Mouse (Mus musculus): ENCODE measurements around the gene Cenpp. TPM values are rescaled to one million over a fixed set of nuclear protein-coding genes. Genes with fewer than 3 reads are reported as not detected.

The Cenpp gene
- polyA plus RNA-seq (2012; fragmentation: generic; extraction: Trizol): 10 to 100 TPM in 1 of 2 experiments, 1 to 10 TPM in 1; 1.3 to 12.9 TPM

GRCm38 (mm10) chr13:49652481-49653179, at the start of gene Cenpp, which contains the start of gene Nol8:
TSS of gene Cenpp (minus strand) at chr13:49652785.
TSS of gene Nol8 (plus strand) at chr13:49653078.

GRCm38 (mm10) chr13:49681351-49682232, 29.0 kb upstream of the Cenpp start, which contains the start of gene Iars:
TSS of gene Iars (plus strand) at chr13:49682100.

GRCm38 (mm10) chr13:49607714-49608113, 44.9 kb downstream of the Cenpp start, which contains the start of gene Ogn:
TSS of gene Ogn (plus strand) at chr13:49608046.

GRCm38 (mm10) chr13:49581541-49582530, 70.7 kb downstream of the Cenpp start, which contains the start of gene Omd:
TSS of gene Omd (plus strand) at chr13:49582462.

GRCm38 (mm10) chr13:49544279-49544678, 108.3 kb downstream of the Cenpp start, which contains the start of gene Aspn:
TSS of gene Aspn (plus strand) at chr13:49544443.

GRCm38 (mm10) chr13:49504510-49504909, 148.1 kb downstream of the Cenpp start, which contains the start of gene Ecm2:
TSS of gene Ecm2 (plus strand) at chr13:49504810.

DNA sequence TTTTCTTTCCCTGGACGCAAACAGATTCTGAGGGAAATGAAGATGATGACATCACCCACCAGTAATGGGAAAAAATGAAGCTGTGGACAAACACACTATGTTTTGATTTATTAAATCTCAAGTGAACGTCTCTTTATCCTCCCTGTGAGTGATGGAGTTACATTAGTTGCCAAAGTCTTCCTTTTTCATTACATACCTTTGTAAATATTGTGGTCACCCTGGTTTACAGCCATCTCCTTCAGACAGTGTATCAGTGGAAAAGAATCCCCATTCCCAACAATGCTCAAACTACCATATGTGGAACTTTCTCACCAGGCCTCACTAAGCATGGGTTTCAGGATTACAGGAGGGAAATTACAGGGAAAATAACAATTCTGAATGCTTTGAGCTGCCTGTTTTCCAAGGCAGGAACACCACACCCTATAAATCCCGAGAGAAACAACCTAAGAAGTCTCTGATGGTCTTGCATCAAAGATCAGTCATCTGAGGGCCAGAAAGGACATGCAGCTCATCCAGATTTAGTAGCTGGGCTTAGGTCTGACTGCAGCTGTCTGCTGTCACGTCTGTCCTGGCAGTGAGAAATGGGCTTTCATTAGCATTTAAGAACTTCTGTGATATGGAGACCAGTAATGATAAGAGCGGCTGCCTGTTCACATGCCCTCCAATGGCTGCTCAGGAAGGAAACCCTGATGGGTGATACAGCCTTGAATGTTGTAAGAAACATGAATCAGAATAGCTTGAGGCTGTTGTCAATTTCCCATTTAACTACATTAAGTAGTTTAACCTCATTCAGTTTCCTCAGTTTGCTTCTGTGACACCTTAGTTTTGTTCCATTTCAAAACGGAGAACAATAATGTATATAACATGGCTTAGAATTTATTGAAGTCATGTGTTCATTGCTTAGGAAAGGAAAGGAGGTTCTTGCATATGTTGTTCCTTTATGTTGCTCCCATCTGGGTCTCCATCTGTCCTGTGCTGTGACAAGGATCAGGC, 159.9 kb downstream of the Cenpp start, which contains the start of gene Tes3-ps:
Tes3-ps (plus strand) TSS at position 943 of the 993 bp plus-strand sequence.

GRCm38 (mm10) chr13:49420754-49421605, 231.6 kb downstream of the Cenpp start, which contains the start of gene Ippk:
TSS of gene Ippk (plus strand) at chr13:49421249.

Other genes starting within 250 kb of the Cenpp start
- gene Ippk, start 231.5 kb downstream of the Cenpp start, polyA plus RNA-seq (2012; fragmentation: generic; extraction: Trizol): 1 to 10 TPM in 1 of 2 experiments, under 1 TPM in 1; 0.75 to 3.3 TPM
- under 1 TPM; 0.05 to 0.30 TPM for gene Tes3-ps, start 159.5 kb downstream of the Cenpp start, polyA plus RNA-seq (2012; fragmentation: generic; extraction: Trizol)
- gene Ecm2, start 148.0 kb downstream of the Cenpp start, polyA plus RNA-seq (2012; fragmentation: generic; extraction: Trizol): 1 to 10 TPM in 1 of 2 experiments, under 1 TPM in 1; 0.01 to 1.6 TPM
- gene Aspn, start 108.3 kb downstream of the Cenpp start, polyA plus RNA-seq (2012; fragmentation: generic; extraction: Trizol): 1 to 10 TPM in 1 of 2 experiments, under 1 TPM in 1; 0.04 to 5.0 TPM
- 1 to 10 TPM in 1 of 2 experiments, under 1 TPM in 1; 0.09 to 3.2 TPM for gene Omd, start 70.3 kb downstream of the Cenpp start, polyA plus RNA-seq (2012; fragmentation: generic; extraction: Trizol)
- 10 to 100 TPM in 1 of 2 experiments, under 1 TPM in 1; 0.40 to 63.1 TPM for gene Ogn, start 44.7 kb downstream of the Cenpp start, polyA plus RNA-seq (2012; fragmentation: generic; extraction: Trizol)
- gene Nol8, start 293 bp upstream of the Cenpp start, polyA plus RNA-seq (2012; fragmentation: generic; extraction: Trizol): under 1 TPM; 0.26 to 0.76 TPM
- gene Iars, start 29.3 kb upstream of the Cenpp start, polyA plus RNA-seq (2012; fragmentation: generic; extraction: Trizol): 10 to 100 TPM in 1 of 2 experiments, 1 to 10 TPM in 1; 9.9 to 18.0 TPM
- gene Gm30302, start 146.2 kb upstream of the Cenpp start, polyA plus RNA-seq (2012; fragmentation: generic; extraction: Trizol): not detected